Mouse (Mus musculus) G1E (cell line): Measurements from ENCODE around the gene Gpc6. TPM values are rescaled to one million over a fixed set of nuclear protein-coding genes. Genes with fewer than 3 reads are reported as not detected.

Source experiments
- ATAC-seq: 2 replicates; pipeline ENCODE4 v1.8.0; 2016; ENCODE audit warnings: mild to moderate bottlenecking; ENCODE audit not compliant: insufficient number of reproducible peaks, poor library complexity, low FRiP score, severe bottlenecking; ENCODE audit errors: extremely low read depth
- DNase-seq: peaks from one replicate; pipeline ENCODE4 v3.0.0; 2012; ENCODE audit warnings: low spot score
- H3K27me3 ChIP-seq: 2 replicates; pipeline ENCODE4 v1.6.1; 2012; ENCODE audit warnings: mild to moderate bottlenecking, low read length, inconsistent platforms; ENCODE audit not compliant: insufficient read depth
- H3K36me3 ChIP-seq: replicated peaks from 2 replicates; pipeline ENCODE3; 2012; ENCODE audit warnings: mild to moderate bottlenecking, inconsistent platforms
- H3K4me1 ChIP-seq: 2 replicates; pipeline ENCODE4 v1.6.1; 2012; ENCODE audit warnings: low read depth, low read length, inconsistent platforms, mixed read lengths; ENCODE audit not compliant: insufficient read depth
- H3K4me3 ChIP-seq: 2 replicates; pipeline ENCODE4 v1.5.1; 2012; ENCODE audit warnings: low read depth, mild to moderate bottlenecking, inconsistent platforms, low read length, moderate library complexity, mixed read lengths
- H3K9me3 ChIP-seq: replicated peaks from 2 replicates; pipeline ENCODE4 v1.6.1; 2012; ENCODE audit warnings: inconsistent platforms
- CTCF ChIP-seq: IDR thresholded peaks from 2 replicates; pipeline ENCODE4 v1.5.1; 2012; ENCODE audit warnings: low read depth, low read length, inconsistent platforms, mixed read lengths
- GATA1 ChIP-seq: IDR thresholded peaks from 2 replicates; pipeline ENCODE4 v1.6.1; 2012; ENCODE audit warnings: borderline replicate concordance, low read length, inconsistent platforms, mixed read lengths
- GATA2 ChIP-seq: IDR thresholded peaks from 2 replicates; pipeline ENCODE4 v1.6.1; 2012; ENCODE audit warnings: low read depth, low read length, inconsistent platforms, borderline replicate concordance
- POLR2AphosphoS5 ChIP-seq: IDR thresholded peaks from 2 replicates; pipeline ENCODE4 v1.6.1; 2012; ENCODE audit warnings: low read depth, low read length, inconsistent platforms; ENCODE audit not compliant: insufficient replicate concordance
- TAL1 ChIP-seq: conservative IDR thresholded peaks from 2 replicates; pipeline ENCODE4 v1.6.1; 2012; ENCODE audit warnings: low read depth, low read length, inconsistent platforms, mixed read lengths
- polyA plus RNA-seq: library from polyadenylated mRNA; stranded (reverse); fragments of >175 nt; gene quantifications from 2 replicates; pipeline ENCODE4 v1.2.3, GENCODE M21; 2012
- total RNA-seq, 2 experiments: library from RNA; stranded (forward) in 1 of 2; stranded (reverse) in 1 of 2; fragments of 200-1000 nt in 1 of 2; fragments of >200 nt in 1 of 2; fragmentation: Nextera tagmentation in 1 of 2; gene quantifications; 2 replicates each; pipeline ENCODE4 v1.2.3; 2014 to 2017

Gene Gpc6
- total RNA-seq (2014; fragmentation: Nextera tagmentation) (not detected in 2 replicates), total RNA-seq (2017) (0.06 and 0.22 TPM in 2 replicates), polyA plus RNA-seq (not detected in 2 replicates)

- Histone ChIP-seq H3K36me3 (no peaks in the 10 kb centered on the region), H3K4me1 (no peaks in the 10 kb centered on the region), H3K27me3 (no peaks in the 10 kb centered on the region), H3K9me3 (peaks cover 54% of the 10 kb centered on the region), H3K4me3 (peak within 1 kb of the TSS; percentile 29; the same call in 1 of the 2 replicates)
- DNase-seq (no peak), ATAC-seq (no peak)
- TF ChIP-seq GATA1 (no peak), POLR2AphosphoS5 (no peak), CTCF (no peak), TAL1 (no peak), GATA2 (no peak)
These were observed at the start of gene Gpc6 for GRCm38 (mm10) chr14:116924876-116925601. Gene Gpc6 (plus strand): TSS chr14:116925315.

DNA sequence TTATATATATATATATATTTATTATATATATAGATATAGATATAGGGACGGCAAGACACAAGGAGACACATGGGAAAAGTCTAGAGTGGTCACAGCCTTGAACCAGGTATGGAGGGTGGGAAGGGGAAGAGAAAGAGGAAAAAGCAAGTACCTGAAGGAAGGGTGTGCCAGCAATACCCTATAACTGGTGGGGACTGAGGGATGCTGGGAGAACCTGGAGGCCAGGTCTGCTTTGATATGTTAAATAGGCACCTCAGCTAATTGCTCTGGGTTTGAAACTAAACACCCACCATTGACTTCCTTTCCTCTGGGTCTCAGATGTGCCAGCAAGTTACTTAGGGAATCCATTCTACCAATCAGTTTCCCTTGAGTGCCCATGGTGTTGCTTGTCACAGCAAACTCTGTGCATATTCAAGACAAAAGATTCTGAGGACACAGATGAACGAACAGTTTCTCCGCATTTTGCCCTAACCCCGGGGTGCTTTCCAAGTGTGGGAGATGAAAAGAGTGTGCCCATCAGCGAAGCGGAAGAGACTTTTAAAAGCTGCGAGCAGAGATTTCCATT is 42.6 kb upstream of the Gpc6 start:
- Histone ChIP-seq H3K4me3 (no peak overlapping the region), H3K36me3 (no peaks in the 10 kb centered on the region), H3K27me3 (no peaks in the 10 kb centered on the region), H3K4me1 (no peaks in the 10 kb centered on the region), H3K9me3 (peaks cover 39% of the 10 kb centered on the region)
- ATAC-seq (no peak), DNase-seq (no peak)
- no peak for TF ChIP-seq POLR2AphosphoS5
- no peak for TF ChIP-seq CTCF
- TF ChIP-seq GATA2 = no peak
- TF ChIP-seq TAL1 = no peak
- no peak for TF ChIP-seq GATA1

GRCm38 (mm10) chr14:116894316-116894715 is 30.8 kb upstream of the Gpc6 start:
- H3K4me3 ChIP-seq = no peak overlapping the region
- DNase-seq (no peak), ATAC-seq (no peak)
- peaks cover 18% of the 10 kb centered on the region for H3K9me3 ChIP-seq
- no peaks in the 10 kb centered on the region for H3K27me3 ChIP-seq
- H3K36me3 ChIP-seq = no peaks in the 10 kb centered on the region
- no peak for TF ChIP-seq CTCF
- no peak for TF ChIP-seq GATA1
- no peak for TF ChIP-seq TAL1
- TF ChIP-seq POLR2AphosphoS5 = no peak
- TF ChIP-seq GATA2 = no peak
- no peaks in the 10 kb centered on the region for H3K4me1 ChIP-seq

- TF ChIP-seq TAL1 (no peak), POLR2AphosphoS5 (no peak), GATA2 (no peak), CTCF (no peak), GATA1 (no peak)
- DNase-seq (no peak), ATAC-seq (no peak)
- H3K4me1 ChIP-seq = no peaks in the 10 kb centered on the region
- H3K36me3 ChIP-seq = no peaks in the 10 kb centered on the region
- peaks cover 8% of the 10 kb centered on the region for H3K9me3 ChIP-seq
- no peaks in the 10 kb centered on the region for H3K27me3 ChIP-seq
- H3K4me3 ChIP-seq = no peak overlapping the region
These were observed 27.1 kb upstream of the Gpc6 start for GRCm38 (mm10) chr14:116897971-116898370.

- ATAC-seq (no peak), DNase-seq (no peak)
- no peaks in the 10 kb centered on the region for H3K4me1 ChIP-seq
- H3K4me3 ChIP-seq = no peak overlapping the region
- H3K27me3 ChIP-seq = no peaks in the 10 kb centered on the region
- peaks cover 41% of the 10 kb centered on the region for H3K9me3 ChIP-seq
- TF ChIP-seq GATA2 (no peak), CTCF (no peak), POLR2AphosphoS5 (no peak), GATA1 (no peak), TAL1 (no peak)
- no peaks in the 10 kb centered on the region for H3K36me3 ChIP-seq
These were observed 13.3 kb upstream of the Gpc6 start for GRCm38 (mm10) chr14:116911768-116912167.

GRCm38 (mm10) chr14:116916874-116917273 is 8.2 kb upstream of the Gpc6 start:
- Histone ChIP-seq H3K36me3 (no peaks in the 10 kb centered on the region), H3K9me3 (peaks cover 36% of the 10 kb centered on the region), H3K27me3 (no peaks in the 10 kb centered on the region), H3K4me3 (no peak overlapping the region), H3K4me1 (no peaks in the 10 kb centered on the region)
- ATAC-seq (no peak), DNase-seq (no peak)
- TF ChIP-seq POLR2AphosphoS5 (no peak), CTCF (no peak), GATA1 (no peak)
